Mouse (Mus musculus) liver, embryonic 15.5 days (tissue): ENCODE results near the gene Adamts5. TPM values are rescaled to one million over a fixed set of nuclear protein-coding genes. Genes with fewer than 3 reads are reported as not detected.

ENCODE experiments used
- ATAC-seq: fragments of 200-750 bp; cut with Nextera tagmentation; 2 replicates; pipeline ENCODE4 v1.8.0; 2017; ENCODE audit warnings: moderate number of reproducible peaks, mild to moderate bottlenecking, moderate library complexity; ENCODE audit not compliant: insufficient read depth
- H3K27ac ChIP-seq: fragments of 300-500 bp; sonication (generic); replicated peaks from 2 replicates; pipeline ENCODE4 v1.5.1; 2015; ENCODE audit warnings: mild to moderate bottlenecking, inconsistent platforms
- H3K27me3 ChIP-seq: fragments of 300-500 bp; sonication (generic); 2 replicates; pipeline ENCODE4 v1.6.1; 2015; ENCODE audit warnings: mild to moderate bottlenecking, inconsistent platforms
- H3K36me3 ChIP-seq: fragments of 300-500 bp; sonication (generic); replicated peaks from 2 replicates; pipeline ENCODE4 v1.6.1; 2015; ENCODE audit warnings: moderate library complexity, mild to moderate bottlenecking, inconsistent platforms
- H3K4me1 ChIP-seq: fragments of 300-500 bp; sonication (generic); replicated peaks from 2 replicates; pipeline ENCODE4 v1.6.1; 2015; ENCODE audit warnings: inconsistent platforms
- H3K4me2 ChIP-seq: fragments of 300-500 bp; sonication (generic); 2 replicates; pipeline ENCODE4 v1.6.1; 2015; ENCODE audit warnings: moderate library complexity, mild to moderate bottlenecking, inconsistent platforms
- H3K4me3 ChIP-seq: fragments of 300-500 bp; sonication (generic); replicated peaks from 2 replicates; pipeline ENCODE4 v1.5.1; 2015; ENCODE audit warnings: mild to moderate bottlenecking, inconsistent platforms
- H3K9ac ChIP-seq: fragments of 300-500 bp; sonication (generic); 2 replicates; pipeline ENCODE4 v1.6.1; 2015; ENCODE audit warnings: moderate library complexity, mild to moderate bottlenecking, inconsistent platforms
- H3K9me3 ChIP-seq: fragments of 300-500 bp; sonication (generic); replicated peaks from 2 replicates; pipeline ENCODE4 v1.6.1; 2016; ENCODE audit warnings: inconsistent platforms
- WGBS: fragments of 180-500 bp; shearing (Covaris S2); methylation state at CpG from one replicate; pipeline ENCODE4 v1.1.7; 2015; ENCODE audit warnings: mixed read lengths; ENCODE audit not compliant: insufficient replicate concordance; 5-methylcytosine and 5-hydroxymethylcytosine counted together
- polyA plus RNA-seq: library from polyadenylated mRNA; unstranded; fragments of >200 nt; fragmentation: Nextera tagmentation; extraction: Ambion mirVana; gene quantifications from 2 replicates; pipeline ENCODE4 v1.2.1, GENCODE M21; 2015

Adamts5 gene
- polyA plus RNA-seq, result 0.37 and 0.46 TPM in 2 replicates

DNA sequence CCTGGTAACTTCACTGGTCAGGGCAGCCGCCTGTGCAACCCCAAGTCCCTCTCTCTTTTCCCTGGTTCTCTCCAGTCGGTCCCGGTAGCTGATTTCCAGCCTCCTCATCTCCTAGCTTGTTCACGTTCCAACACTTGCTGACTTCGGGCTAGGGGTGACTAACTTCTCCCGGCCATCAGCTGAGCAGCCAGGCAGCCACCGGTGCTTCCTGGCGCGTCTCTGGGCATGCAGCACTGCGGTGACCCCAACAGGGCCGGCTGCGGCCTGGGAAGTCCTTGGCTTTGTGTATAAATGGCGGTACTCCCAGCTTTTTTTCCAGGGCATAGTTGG, at the start of gene Adamts5:
Gene Adamts5 (minus strand): TSS at position 248 of the 330 bp plus-strand sequence.
- Histone ChIP-seq H3K27me3 (peaks cover 39% of the 10 kb centered on the region), H3K36me3 (no peaks in the 10 kb centered on the region), H3K9ac (no peak within 1 kb of the TSS), H3K27ac (no peak within 1 kb of the TSS), H3K4me2 (peak within 1 kb of the TSS; percentile 62), H3K4me1 (no peaks in the 10 kb centered on the region), H3K9me3 (no peaks in the 10 kb centered on the region), H3K4me3 (peak within 1 kb of the TSS; percentile 47)
- no peak for ATAC-seq
- 4% methylated on average over 13 of the region's 13 CpGs for WGBS

DNA sequence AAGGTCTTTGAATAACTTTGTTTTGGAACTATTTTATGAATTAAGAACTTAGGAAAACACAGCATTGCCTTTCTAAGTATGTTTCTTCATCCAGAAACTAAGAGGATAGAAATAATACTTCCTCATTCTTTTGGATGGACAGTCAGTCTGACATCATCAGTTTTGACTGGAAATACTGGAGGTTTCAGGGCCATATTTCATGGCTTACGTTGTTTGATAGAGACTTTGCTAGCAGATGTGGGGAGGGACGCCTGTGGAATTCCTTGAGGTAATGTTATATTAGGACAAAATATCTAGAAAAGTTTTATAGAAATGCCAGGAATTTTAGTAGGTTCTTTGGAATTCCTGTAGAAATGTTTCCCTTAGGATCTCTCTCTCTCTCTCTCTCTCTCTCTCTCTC, 48.7 kb upstream of the Adamts5 start:
- Histone ChIP-seq H3K9ac (no peak overlapping the region), H3K36me3 (no peaks in the 10 kb centered on the region), H3K9me3 (no peaks in the 10 kb centered on the region), H3K4me3 (no peak overlapping the region), H3K27ac (no peak overlapping the region), H3K27me3 (no peaks in the 10 kb centered on the region), H3K4me2 (no peak overlapping the region), H3K4me1 (no peaks in the 10 kb centered on the region)
- ATAC-seq, result no peak
- 55% methylated on average over 2 of the region's 2 CpGs for WGBS

DNA sequence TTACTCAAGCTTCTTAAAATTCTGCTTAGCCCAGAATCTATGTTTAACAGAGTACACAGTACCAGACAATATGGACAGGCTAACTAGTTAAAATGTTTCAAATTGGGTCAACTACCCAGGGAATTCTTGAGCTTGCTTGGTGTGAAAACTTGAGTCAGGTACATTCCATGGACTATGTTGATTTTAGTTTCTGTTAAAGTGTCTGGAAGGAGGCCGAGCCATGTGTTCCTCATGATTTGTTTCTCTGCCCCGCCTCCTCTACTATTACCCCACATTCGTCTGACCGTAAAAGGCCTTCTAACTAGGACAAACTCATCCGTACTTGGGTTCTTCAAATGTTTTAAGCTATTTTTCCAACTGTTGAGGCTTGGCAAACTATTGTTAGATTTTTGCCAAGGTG, 24.4 kb upstream of the Adamts5 start:
- ATAC-seq, result no peak
- no peaks in the 10 kb centered on the region for H3K27me3 ChIP-seq
- H3K9ac ChIP-seq, result no peak overlapping the region
- no peaks in the 10 kb centered on the region for H3K36me3 ChIP-seq
- H3K4me1 ChIP-seq, result no peaks in the 10 kb centered on the region
- no peaks in the 10 kb centered on the region for H3K9me3 ChIP-seq
- no peak overlapping the region for H3K4me3 ChIP-seq
- H3K4me2 ChIP-seq, result no peak overlapping the region
- no peak overlapping the region for H3K27ac ChIP-seq
- 81% methylated on average over 5 of the region's 5 CpGs for WGBS

DNA sequence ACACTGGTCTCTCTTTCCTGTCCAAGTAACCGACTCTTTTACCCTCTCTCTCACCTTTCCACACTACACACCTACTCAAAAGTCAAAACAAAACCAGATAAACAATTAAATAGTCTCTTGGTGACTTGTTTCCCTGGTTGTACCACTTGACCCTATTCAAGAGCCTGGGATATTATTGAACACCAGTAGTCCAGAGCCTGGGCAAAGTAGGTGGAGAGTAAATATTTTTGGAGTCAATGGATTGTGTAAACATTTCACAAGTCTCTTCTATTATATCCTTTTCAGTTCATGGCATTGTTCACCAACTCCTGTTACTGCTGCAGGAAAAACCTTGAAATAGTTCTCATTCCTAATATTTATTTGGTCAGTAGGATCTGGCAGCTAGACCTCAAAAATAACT, 20.8 kb upstream of the Adamts5 start:
- ATAC-seq, result no peak
- Histone ChIP-seq H3K36me3 (no peaks in the 10 kb centered on the region), H3K9ac (no peak overlapping the region), H3K27me3 (no peaks in the 10 kb centered on the region), H3K9me3 (no peaks in the 10 kb centered on the region), H3K4me3 (no peak overlapping the region), H3K4me2 (no peak overlapping the region), H3K4me1 (no peaks in the 10 kb centered on the region), H3K27ac (no peak overlapping the region)
- WGBS, result 42% methylated on average over 1 of the region's 1 CpGs

DNA sequence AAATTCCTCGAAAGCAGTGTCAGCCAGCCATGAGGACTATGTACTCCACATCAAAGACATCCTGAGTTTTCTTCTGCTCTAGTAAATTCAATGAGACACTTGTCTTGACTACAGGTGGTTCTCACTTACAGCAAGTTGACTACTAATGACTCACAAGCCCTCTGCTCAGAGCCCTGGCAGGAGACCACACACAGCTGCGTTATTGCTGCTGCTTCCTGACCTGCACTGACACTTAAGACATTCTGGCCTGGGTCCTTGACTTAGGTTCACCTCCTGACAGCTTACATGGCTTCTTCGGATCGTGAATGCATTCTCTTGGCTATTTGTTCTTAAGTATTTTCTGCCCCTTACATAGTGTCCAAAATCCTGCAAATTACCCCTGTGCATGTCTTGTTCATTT, 18.5 kb upstream of the Adamts5 start:
- WGBS, result 50% methylated on average over 4 of the region's 4 CpGs
- H3K4me3 ChIP-seq, result no peak overlapping the region
- ATAC-seq, result no peak
- no peak overlapping the region for H3K4me2 ChIP-seq
- H3K36me3 ChIP-seq, result no peaks in the 10 kb centered on the region
- H3K27me3 ChIP-seq, result no peaks in the 10 kb centered on the region
- H3K27ac ChIP-seq, result no peak overlapping the region
- H3K9ac ChIP-seq, result no peak overlapping the region
- no peaks in the 10 kb centered on the region for H3K4me1 ChIP-seq
- H3K9me3 ChIP-seq, result no peaks in the 10 kb centered on the region

DNA sequence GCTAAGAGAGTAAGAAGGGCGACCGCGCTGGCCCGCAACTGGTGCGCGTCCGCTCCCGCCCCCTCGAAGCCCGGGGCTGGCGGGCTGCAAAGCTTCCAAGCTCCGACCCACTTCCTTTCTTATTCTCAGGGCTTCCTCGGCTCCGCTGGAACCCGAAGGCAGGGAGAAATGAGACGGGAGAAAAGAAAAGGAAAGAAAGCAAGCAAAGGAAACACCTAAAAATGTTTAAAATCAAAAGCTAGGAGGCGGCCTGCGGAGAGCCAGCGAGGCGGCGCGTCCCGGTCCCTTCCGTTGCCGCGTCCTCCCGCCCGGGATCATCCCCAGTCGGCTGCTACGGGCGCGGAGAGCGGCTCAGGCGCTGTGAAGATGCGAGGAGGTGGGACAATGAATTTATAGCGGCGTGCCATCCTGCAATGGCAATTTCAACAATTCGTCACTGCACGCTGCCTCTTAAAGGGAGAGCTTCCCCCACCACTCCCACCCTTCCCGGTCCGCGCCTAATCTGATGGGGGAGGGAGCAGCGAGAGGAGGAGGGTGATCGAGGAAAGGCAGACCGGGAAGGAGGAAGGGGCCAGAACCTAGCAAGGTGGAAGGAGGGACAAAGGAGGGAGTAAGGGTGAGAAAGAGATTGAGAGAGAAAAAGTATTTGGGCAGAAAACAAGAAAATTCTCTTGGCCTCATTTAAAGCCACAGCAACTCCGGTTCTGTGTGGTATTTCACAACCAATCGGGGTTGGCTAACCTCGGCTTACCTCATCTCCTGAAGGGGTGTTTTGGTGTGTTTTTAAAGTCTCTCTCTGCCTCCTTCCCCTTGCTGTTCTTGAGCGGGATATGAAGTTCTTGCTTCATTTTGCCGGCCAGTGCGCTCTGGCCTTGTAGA, 687 bp downstream of the Adamts5 start:
- H3K4me2 ChIP-seq, result peak overlapping the region; percentile 62

DNA sequence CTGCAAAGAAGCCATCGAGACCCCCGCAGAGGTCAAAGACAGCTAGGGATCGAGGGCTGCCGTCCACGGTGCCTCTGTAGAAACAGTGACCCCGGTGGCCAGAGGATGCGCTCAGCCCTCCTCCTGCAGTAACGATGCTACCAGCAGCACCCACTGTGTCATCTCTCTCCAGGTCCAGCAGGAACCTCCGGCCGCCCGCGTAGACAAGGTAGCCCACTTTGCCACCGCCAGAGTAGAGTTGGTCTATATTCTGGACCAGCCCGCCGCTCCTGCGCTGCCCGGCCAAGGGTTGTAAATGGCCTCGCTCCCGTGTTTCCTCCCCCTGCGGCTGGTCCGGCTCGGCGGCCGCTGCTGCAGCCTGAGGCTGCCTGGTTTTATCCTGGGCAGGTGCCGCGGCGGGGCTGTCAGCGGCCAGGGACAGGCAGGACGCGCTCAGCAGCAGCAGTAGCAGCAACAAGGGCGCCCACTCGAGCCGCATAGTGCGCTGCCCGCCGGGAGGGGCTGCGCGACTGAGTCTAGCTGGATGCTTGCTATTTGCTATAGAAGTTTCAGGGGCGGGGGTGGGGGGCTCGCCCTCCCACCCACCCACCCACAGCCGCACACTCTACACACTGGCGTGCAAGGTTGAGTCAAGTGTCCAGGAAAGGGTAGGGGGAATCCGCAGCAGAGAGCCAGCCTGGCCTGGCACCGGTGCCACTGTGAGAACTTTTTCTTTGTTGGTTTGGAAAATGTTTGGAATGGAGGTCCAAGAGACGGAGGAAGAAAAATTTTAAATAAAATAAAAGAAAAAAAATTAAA, 1.6 kb downstream of the Adamts5 start:
- peak overlapping the region; percentile 47 for H3K4me3 ChIP-seq
- no peak for ATAC-seq
- H3K9me3 ChIP-seq, result no peaks in the 10 kb centered on the region
- no peaks in the 10 kb centered on the region for H3K4me1 ChIP-seq
- WGBS, result 2% methylated on average over 45 of the region's 45 CpGs
- no peak overlapping the region for H3K27ac ChIP-seq
- H3K27me3 ChIP-seq, result peaks cover 39% of the 10 kb centered on the region
- no peaks in the 10 kb centered on the region for H3K36me3 ChIP-seq
- peak overlapping the region; percentile 62 for H3K4me2 ChIP-seq
- no peak overlapping the region for H3K9ac ChIP-seq

More for the DNA sequence above, 687 bp downstream of the Adamts5 start:
- H3K9me3 ChIP-seq, result no peaks in the 10 kb centered on the region
- H3K27ac ChIP-seq, result no peak overlapping the region
- H3K27me3 ChIP-seq, result peaks cover 39% of the 10 kb centered on the region
- H3K4me1 ChIP-seq, result no peaks in the 10 kb centered on the region
- H3K4me3 ChIP-seq, result peak overlapping the region; percentile 47
- H3K36me3 ChIP-seq, result no peaks in the 10 kb centered on the region
- H3K9ac ChIP-seq, result no peak overlapping the region
- no peak; the same call in 1 of the 2 replicates for ATAC-seq
- under 1% methylated on average over 50 of the region's 51 CpGs for WGBS

DNA sequence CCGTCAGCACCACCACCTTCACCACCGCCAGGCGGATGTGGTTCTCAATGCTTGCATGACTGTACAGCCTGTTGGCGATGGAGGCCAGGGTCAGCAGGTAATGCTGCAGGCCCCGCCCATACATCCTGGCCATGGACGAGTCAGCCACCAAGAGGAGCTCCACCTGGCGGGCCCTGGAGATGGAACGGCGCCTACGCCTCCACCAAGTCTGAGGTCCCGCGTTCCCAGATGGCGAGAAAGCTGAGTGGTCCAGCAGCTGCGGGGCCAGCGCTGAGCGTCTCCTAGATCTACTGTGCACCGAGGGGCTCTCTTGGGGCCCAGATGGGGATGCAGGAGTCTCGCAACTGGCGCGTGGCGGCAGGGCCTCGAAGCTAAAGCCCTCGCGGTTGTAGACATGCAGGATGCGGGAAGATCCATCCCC, 2.3 kb downstream of the Adamts5 start:
- 16% methylated on average over 25 of the region's 25 CpGs for WGBS
- no peak for ATAC-seq
- H3K9ac ChIP-seq, result no peak overlapping the region
- peaks cover 39% of the 10 kb centered on the region for H3K27me3 ChIP-seq
- H3K9me3 ChIP-seq, result no peaks in the 10 kb centered on the region
- H3K27ac ChIP-seq, result no peak overlapping the region
- H3K36me3 ChIP-seq, result no peaks in the 10 kb centered on the region
- peak overlapping the region; percentile 62; the same call in 1 of the 2 replicates for H3K4me2 ChIP-seq
- H3K4me3 ChIP-seq, result peak overlapping the region; percentile 47; the same call in 1 of the 2 replicates
- no peaks in the 10 kb centered on the region for H3K4me1 ChIP-seq

DNA sequence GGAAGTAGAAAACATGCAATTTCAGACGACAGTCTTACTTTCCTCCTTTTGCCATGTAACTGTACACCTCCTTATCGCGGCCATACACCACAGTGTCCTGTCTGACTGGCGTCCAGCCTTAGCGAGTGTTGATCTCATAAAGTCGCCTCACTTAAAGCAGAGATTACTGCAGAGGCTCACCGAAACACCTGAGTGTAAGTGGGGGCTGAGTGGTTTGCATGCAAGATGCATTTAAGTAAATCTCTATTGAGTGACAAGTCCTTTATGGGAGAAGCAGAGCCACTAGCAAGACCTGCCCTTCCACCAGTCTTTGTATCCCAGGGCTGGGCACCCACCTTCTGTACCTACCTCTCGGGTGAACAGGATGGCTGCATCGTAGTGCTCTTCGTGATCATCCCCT, 2.8 kb downstream of the Adamts5 start:
- WGBS, result 66% methylated on average over 10 of the region's 10 CpGs
- Histone ChIP-seq H3K9me3 (no peaks in the 10 kb centered on the region), H3K4me2 (no peak overlapping the region), H3K9ac (no peak overlapping the region), H3K27me3 (peaks cover 39% of the 10 kb centered on the region), H3K4me1 (no peaks in the 10 kb centered on the region), H3K4me3 (no peak overlapping the region), H3K27ac (no peak overlapping the region), H3K36me3 (no peaks in the 10 kb centered on the region)
- no peak for ATAC-seq

DNA sequence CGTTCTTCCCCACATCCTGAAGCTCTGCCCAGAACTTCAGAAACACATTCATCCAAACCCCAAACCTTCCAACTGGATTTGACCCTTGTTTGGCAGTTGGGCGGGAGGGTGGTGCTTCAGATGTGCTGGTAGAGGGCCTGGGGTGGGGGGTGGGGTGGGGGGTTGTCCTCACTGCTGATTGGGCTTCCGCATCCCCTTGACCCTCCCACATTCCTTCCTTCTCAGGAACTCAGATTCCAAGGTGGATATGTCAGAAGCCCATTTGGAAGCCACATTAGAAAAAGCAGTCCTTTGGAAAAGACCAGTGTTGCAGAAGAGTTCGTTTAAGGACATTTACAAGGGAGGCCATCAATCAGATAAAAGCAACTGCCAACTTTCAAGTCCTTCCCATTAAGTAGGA, 3.2 kb downstream of the Adamts5 start:
- ATAC-seq, result no peak
- no peak overlapping the region for H3K4me3 ChIP-seq
- WGBS, result 43% methylated on average over 4 of the region's 4 CpGs
- H3K9me3 ChIP-seq, result no peaks in the 10 kb centered on the region
- no peak overlapping the region for H3K9ac ChIP-seq
- H3K4me2 ChIP-seq, result no peak overlapping the region
- peaks cover 39% of the 10 kb centered on the region for H3K27me3 ChIP-seq
- no peaks in the 10 kb centered on the region for H3K4me1 ChIP-seq
- H3K27ac ChIP-seq, result no peak overlapping the region
- H3K36me3 ChIP-seq, result no peaks in the 10 kb centered on the region

DNA sequence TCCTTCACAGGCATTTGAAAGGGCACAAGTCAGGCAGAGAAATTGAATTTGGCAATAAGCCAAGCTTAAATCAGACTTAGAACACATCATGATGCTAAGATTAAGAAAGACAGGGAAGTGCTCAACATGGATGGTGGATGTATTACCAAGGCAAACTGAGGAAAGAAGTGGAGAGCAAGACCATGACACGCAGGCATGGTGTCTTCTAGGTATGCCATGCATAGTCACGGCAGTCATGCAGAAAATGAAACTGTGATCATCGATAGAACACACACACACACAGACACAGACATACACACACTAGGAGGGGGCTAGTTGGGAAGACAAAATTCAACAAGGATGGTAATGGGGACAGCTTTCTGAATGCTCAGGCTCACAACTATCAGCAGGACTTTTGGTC, 3.8 kb downstream of the Adamts5 start:
- Histone ChIP-seq H3K9me3 (no peaks in the 10 kb centered on the region), H3K4me3 (no peak overlapping the region), H3K27me3 (peaks cover 39% of the 10 kb centered on the region), H3K36me3 (no peaks in the 10 kb centered on the region), H3K9ac (no peak overlapping the region), H3K27ac (no peak overlapping the region), H3K4me2 (no peak overlapping the region), H3K4me1 (no peaks in the 10 kb centered on the region)
- ATAC-seq, result no peak
- WGBS, result 64% methylated on average over 3 of the region's 3 CpGs
